Mouse (Mus musculus) midbrain, embryonic 11.5 days (tissue): Measurements from ENCODE around the gene Limk1. TPM values are rescaled to one million over a fixed set of nuclear protein-coding genes. Genes with fewer than 3 reads are reported as not detected.

Experiments used
- ATAC-seq: fragments of 200-750 bp; cut with Nextera tagmentation; 2 replicates; pipeline ENCODE4 v1.8.0; 2017; ENCODE audit warnings: moderate TSS enrichment, moderate library complexity; ENCODE audit not compliant: low FRiP score
- DNase-seq: peaks from one replicate; pipeline ENCODE4 v3.0.0; 2015; ENCODE audit warnings: low spot score; ENCODE audit errors: missing footprints
- H3K27ac ChIP-seq: fragments of 300-500 bp; sonication (generic); 2 replicates; pipeline ENCODE4 v1.5.1; 2014; ENCODE audit warnings: low read depth, low read length
- H3K27me3 ChIP-seq: fragments of 300-500 bp; sonication (generic); 2 replicates; pipeline ENCODE4 v1.6.1; 2014; ENCODE audit warnings: mild to moderate bottlenecking, low read length, moderate library complexity, mixed read lengths; ENCODE audit not compliant: control insufficient read depth, insufficient read depth
- H3K36me3 ChIP-seq: fragments of 300-500 bp; sonication (generic); 2 replicates; pipeline ENCODE4 v1.6.1; 2014; ENCODE audit warnings: mild to moderate bottlenecking, low read length, moderate library complexity, mixed read lengths; ENCODE audit not compliant: control insufficient read depth, insufficient read depth
- H3K4me1 ChIP-seq: fragments of 300-500 bp; sonication (generic); 2 replicates; pipeline ENCODE4 v1.6.1; 2014; ENCODE audit warnings: low read length; ENCODE audit not compliant: control insufficient read depth, insufficient read depth
- H3K4me2 ChIP-seq: fragments of 300-500 bp; sonication (generic); 2 replicates; pipeline ENCODE4 v1.6.1; 2014; ENCODE audit warnings: mild to moderate bottlenecking, moderate library complexity
- H3K4me3 ChIP-seq: fragments of 300-500 bp; sonication (generic); 2 replicates; pipeline ENCODE4 v1.5.1; 2014; ENCODE audit warnings: low read depth, low read length
- H3K9ac ChIP-seq: fragments of 300-500 bp; sonication (generic); 2 replicates; pipeline ENCODE4 v1.6.1; 2014; ENCODE audit warnings: low read length
- H3K9me3 ChIP-seq: fragments of 300-500 bp; sonication (generic); 2 replicates; pipeline ENCODE4 v1.6.1; 2016; ENCODE audit warnings: low read length; ENCODE audit not compliant: control insufficient read depth
- WGBS: fragments of 180-500 bp; shearing (Covaris S2); extraction: QIAGEN DNeasy Blood & Tissue Kit; methylation state at CpG from one replicate; pipeline ENCODE4 v1.1.7; 2014; 5-methylcytosine and 5-hydroxymethylcytosine counted together
- polyA plus RNA-seq: library from polyadenylated mRNA; unstranded; fragments of >200 nt; fragmentation: Nextera tagmentation; extraction: Ambion mirVana; gene quantifications from 2 replicates; pipeline ENCODE4 v1.2.1, GENCODE M21; 2014

Gene Limk1
- polyA plus RNA-seq, 1 experiment from 2014 or later, result 9.1 TPM

GRCm38 (mm10) chr5:134646461-134646860, 41.9 kb downstream of the Limk1 start:
- H3K36me3 ChIP-seq, result no peaks in the 10 kb centered on the region
- WGBS, result 71% methylated on average over 4 of the region's 4 CpGs
- no peak overlapping the region for H3K4me2 ChIP-seq
- ATAC-seq (no peak), DNase-seq (no peak)
- H3K4me3 ChIP-seq, result no peak overlapping the region
- no peak overlapping the region for H3K27ac ChIP-seq
- no peaks in the 10 kb centered on the region for H3K9me3 ChIP-seq
- H3K27me3 ChIP-seq, result no peaks in the 10 kb centered on the region
- no peak overlapping the region for H3K9ac ChIP-seq
- no peaks in the 10 kb centered on the region for H3K4me1 ChIP-seq

- Histone ChIP-seq H3K36me3 (no peaks in the 10 kb centered on the region), H3K27ac (no peak overlapping the region), H3K9ac (no peak overlapping the region), H3K4me2 (no peak overlapping the region), H3K4me1 (no peaks in the 10 kb centered on the region), H3K4me3 (no peak overlapping the region), H3K9me3 (no peaks in the 10 kb centered on the region), H3K27me3 (no peaks in the 10 kb centered on the region)
- WGBS, result 84% methylated on average over 8 of the region's 8 CpGs
- DNase-seq, result no peak
- no peak for ATAC-seq
These were observed 43.7 kb downstream of the Limk1 start for GRCm38 (mm10) chr5:134644643-134645118.

GRCm38 (mm10) chr5:134644121-134644520, 44.3 kb downstream of the Limk1 start:
- Histone ChIP-seq H3K36me3 (no peaks in the 10 kb centered on the region), H3K4me3 (no peak overlapping the region), H3K4me1 (no peaks in the 10 kb centered on the region), H3K9ac (no peak overlapping the region), H3K9me3 (no peaks in the 10 kb centered on the region), H3K27me3 (no peaks in the 10 kb centered on the region), H3K4me2 (no peak overlapping the region), H3K27ac (no peak overlapping the region)
- ATAC-seq (no peak), DNase-seq (no peak)
- 83% methylated on average over 1 of the region's 1 CpGs for WGBS

DNA sequence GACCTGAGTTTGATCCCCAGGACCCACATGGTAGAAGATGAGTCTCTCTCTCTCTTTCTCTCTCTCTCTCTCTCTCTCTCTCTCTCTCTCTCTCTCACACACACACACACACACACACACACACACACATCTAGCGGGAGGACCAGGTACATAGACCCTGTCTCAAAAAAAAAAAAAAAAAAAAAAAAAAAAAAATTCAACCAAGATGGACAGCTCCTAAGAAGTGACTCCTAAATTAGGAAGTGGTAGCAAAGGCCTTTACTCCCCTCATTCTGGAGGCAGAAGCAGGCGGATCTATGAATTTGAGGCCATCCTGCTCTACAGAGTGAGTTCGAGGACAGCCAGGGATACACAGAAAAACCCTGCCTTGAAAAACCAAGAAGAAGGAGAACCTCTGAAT, 48.0 kb downstream of the Limk1 start:
- peaks cover 9% of the 10 kb centered on the region for H3K36me3 ChIP-seq
- H3K4me2 ChIP-seq, result no peak overlapping the region
- DNase-seq (no peak), ATAC-seq (no peak)
- no peak overlapping the region for H3K9ac ChIP-seq
- H3K4me3 ChIP-seq, result no peak overlapping the region
- H3K9me3 ChIP-seq, result no peaks in the 10 kb centered on the region
- 100% methylated on average over 3 of the region's 3 CpGs for WGBS
- peaks cover 7% of the 10 kb centered on the region for H3K4me1 ChIP-seq
- H3K27me3 ChIP-seq, result no peaks in the 10 kb centered on the region
- H3K27ac ChIP-seq, result no peak overlapping the region

DNA sequence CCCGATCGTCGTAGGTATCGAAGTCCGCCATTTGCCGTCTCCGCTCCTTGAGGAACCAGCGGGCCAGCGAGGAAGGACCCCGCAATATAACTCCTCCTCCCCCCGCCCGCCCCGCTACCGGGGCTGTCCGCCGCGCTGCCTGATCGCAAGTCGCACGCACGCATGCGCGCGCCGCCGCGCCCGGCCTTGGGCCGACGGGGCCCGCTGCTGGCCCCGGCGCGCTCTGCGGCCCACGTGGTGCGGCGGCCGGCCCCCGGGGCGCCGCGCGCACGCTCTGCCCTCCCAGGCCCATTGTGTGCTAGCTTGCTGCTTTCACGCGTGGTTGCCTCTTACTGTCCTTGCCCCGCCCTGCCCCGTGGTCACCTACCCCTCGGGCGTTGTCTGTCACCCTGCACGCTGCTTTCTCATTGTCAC, 49.1 kb downstream of the Limk1 start, which contains the start of gene Eif4h:
TSS of gene Eif4h (minus strand) at position 222 of the 414 bp plus-strand sequence.
- peaks cover 7% of the 10 kb centered on the region for H3K4me1 ChIP-seq
- WGBS, result under 1% methylated on average over 38 of the region's 52 CpGs
- ATAC-seq, result peak; percentile 96
- peak within 1 kb of the TSS; percentile 99 for H3K9ac ChIP-seq
- peaks cover 9% of the 10 kb centered on the region for H3K36me3 ChIP-seq
- H3K4me3 ChIP-seq, result peak within 1 kb of the TSS; percentile 100
- no peaks in the 10 kb centered on the region for H3K27me3 ChIP-seq
- H3K4me2 ChIP-seq, result peak within 1 kb of the TSS; percentile 75
- H3K9me3 ChIP-seq, result no peaks in the 10 kb centered on the region
- H3K27ac ChIP-seq, result peak within 1 kb of the TSS; percentile 87
- DNase-seq, result peak; percentile 100

DNA sequence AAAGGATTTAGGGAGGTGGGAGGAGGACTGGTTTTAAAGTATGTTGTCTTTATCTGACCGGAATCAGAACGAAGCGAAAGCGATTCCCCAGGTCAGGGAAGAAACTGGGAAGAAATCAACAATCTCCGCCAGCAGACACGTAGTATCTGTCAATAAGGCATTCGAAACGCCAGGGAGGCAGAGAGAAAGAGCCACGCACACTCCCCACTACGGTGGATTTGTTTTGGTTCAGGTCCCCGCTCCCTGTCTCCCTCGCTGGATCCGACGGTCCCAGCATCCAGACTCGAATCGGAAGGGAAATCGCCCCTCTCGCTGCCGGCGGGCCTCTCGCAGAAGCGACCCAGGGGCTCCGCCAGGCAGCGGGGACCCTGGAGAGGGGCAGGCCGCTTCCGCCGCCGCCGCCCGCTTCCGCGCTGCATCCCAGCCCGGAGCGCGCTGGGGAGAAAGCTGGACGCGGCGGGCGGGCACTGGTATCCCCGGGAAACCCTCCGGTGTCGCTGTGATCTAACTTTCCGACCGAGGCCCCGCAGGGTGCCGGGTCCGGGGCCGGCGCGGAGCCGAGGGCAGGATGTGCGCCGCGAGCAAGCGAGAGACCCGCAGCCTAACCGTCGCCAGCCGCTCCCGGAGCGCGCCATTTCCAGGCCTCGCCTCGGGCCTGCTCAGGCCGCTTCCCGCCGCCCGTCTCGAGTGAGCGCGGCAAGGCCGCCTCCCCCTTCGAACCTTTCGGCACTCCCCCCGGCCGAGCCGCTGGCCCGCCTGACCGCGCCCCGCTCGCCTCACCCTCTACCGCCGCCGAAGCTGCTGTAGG, 49.7 kb downstream of the Limk1 start:
- Histone ChIP-seq H3K4me3 (peak overlapping the region; percentile 100), H3K27ac (peak overlapping the region; percentile 87), H3K9ac (peak overlapping the region; percentile 99), H3K4me2 (peak overlapping the region; percentile 75), H3K4me1 (peaks cover 7% of the 10 kb centered on the region), H3K36me3 (peaks cover 9% of the 10 kb centered on the region), H3K27me3 (no peaks in the 10 kb centered on the region), H3K9me3 (no peaks in the 10 kb centered on the region)
- WGBS, result under 1% methylated on average over 78 of the region's 85 CpGs
- peak; percentile 95 for DNase-seq
- peak; percentile 12 for ATAC-seq

- Histone ChIP-seq H3K4me2 (peak overlapping the region; percentile 75), H3K36me3 (peaks cover 9% of the 10 kb centered on the region), H3K27ac (no peak overlapping the region), H3K4me1 (peaks cover 7% of the 10 kb centered on the region), H3K27me3 (no peaks in the 10 kb centered on the region), H3K4me3 (peak overlapping the region; percentile 100), H3K9ac (peak overlapping the region; percentile 99), H3K9me3 (no peaks in the 10 kb centered on the region)
- ATAC-seq (no peak), DNase-seq (no peak)
- WGBS, result 44% methylated on average over 5 of the region's 5 CpGs
These were observed 50.5 kb downstream of the Limk1 start for GRCm38 (mm10) chr5:134637820-134638367.

- Histone ChIP-seq H3K9ac (no peak overlapping the region), H3K36me3 (peaks cover 17% of the 10 kb centered on the region), H3K27me3 (no peaks in the 10 kb centered on the region), H3K4me3 (no peak overlapping the region), H3K9me3 (no peaks in the 10 kb centered on the region), H3K27ac (no peak overlapping the region), H3K4me2 (no peak overlapping the region), H3K4me1 (peaks cover 5% of the 10 kb centered on the region)
- DNase-seq, result no peak
- WGBS, result 77% methylated on average over 2 of the region's 2 CpGs
- no peak for ATAC-seq
These were observed 55.6 kb downstream of the Limk1 start for GRCm38 (mm10) chr5:134632841-134633240.

DNA sequence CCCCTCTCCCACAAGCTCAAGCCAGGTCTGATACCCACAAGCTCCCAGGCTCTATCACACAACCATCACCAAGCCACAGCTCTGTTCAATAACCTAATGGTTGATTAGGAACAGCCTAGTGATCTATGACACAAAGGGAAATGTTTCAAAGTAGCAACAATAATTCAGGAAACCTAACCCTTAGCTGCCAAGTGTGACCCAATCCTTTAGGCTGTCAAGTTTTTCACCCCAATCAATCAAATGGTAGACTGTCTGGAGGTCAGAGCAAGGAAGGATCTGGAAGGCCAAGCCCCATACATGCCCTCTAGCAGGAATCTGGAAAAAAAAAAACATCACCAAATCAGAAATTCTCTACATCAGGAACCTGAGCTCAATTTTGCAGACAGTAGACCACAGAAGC, 57.6 kb downstream of the Limk1 start:
- H3K36me3 ChIP-seq, result peaks cover 14% of the 10 kb centered on the region
- no peak overlapping the region for H3K27ac ChIP-seq
- no peaks in the 10 kb centered on the region for H3K27me3 ChIP-seq
- DNase-seq, result no peak
- H3K9ac ChIP-seq, result no peak overlapping the region
- H3K4me3 ChIP-seq, result no peak overlapping the region
- no peak for ATAC-seq
- H3K4me1 ChIP-seq, result no peaks in the 10 kb centered on the region
- H3K4me2 ChIP-seq, result no peak overlapping the region
- H3K9me3 ChIP-seq, result no peaks in the 10 kb centered on the region
